Mouse (Mus musculus): ENCODE data around the gene Nek10.
"Not testable (repeated sequence)": the region's sequence is repeated elsewhere in the genome, so short reads cannot be mapped to it uniquely, and the experiment has no call there.

Nek10 gene

GRCm38 (mm10) chr14:14984710-14985647 lies 181.8 kb downstream of the Nek10 start:
- peak; percentile 42 for DNase-seq (ENCODE audit: low spot score)

GRCm38 (mm10) chr14:14987403-14987802 lies 184.2 kb downstream of the Nek10 start:
- DNase-seq (ENCODE audit: low spot score): no peak

- no peak for DNase-seq (ENCODE audit: low spot score)
Observed at GRCm38 (mm10) chr14:14991642-14992041, 188.4 kb downstream of the Nek10 start.

- no peak for DNase-seq (ENCODE audit: low spot score)
Observed at GRCm38 (mm10) chr14:15011408-15011807, 208.2 kb downstream of the Nek10 start.

GRCm38 (mm10) chr14:15014799-15015198 lies 211.6 kb downstream of the Nek10 start:
- DNase-seq (ENCODE audit: low spot score): no peak

GRCm38 (mm10) chr14:15030626-15031025 lies 227.4 kb downstream of the Nek10 start:
- DNase-seq (ENCODE audit: low spot score): not testable (repeated sequence)

GRCm38 (mm10) chr14:15034638-15035037 lies 231.4 kb downstream of the Nek10 start:
- not testable (repeated sequence) for DNase-seq (ENCODE audit: low spot score)

GRCm38 (mm10) chr14:15048186-15048585 lies 245.0 kb downstream of the Nek10 start:
- no peak for DNase-seq (ENCODE audit: low spot score)

- DNase-seq (ENCODE audit: low spot score): no peak
Observed at GRCm38 (mm10) chr14:15061496-15061895, 258.3 kb downstream of the Nek10 start.
